Mouse (Mus musculus): ENCODE measurements around the gene Rpl3l.
"Not testable (repeated sequence)": the region's sequence is repeated elsewhere in the genome, so short reads cannot be mapped to it uniquely, and the experiment has no call there.

The Rpl3l gene

DNA sequence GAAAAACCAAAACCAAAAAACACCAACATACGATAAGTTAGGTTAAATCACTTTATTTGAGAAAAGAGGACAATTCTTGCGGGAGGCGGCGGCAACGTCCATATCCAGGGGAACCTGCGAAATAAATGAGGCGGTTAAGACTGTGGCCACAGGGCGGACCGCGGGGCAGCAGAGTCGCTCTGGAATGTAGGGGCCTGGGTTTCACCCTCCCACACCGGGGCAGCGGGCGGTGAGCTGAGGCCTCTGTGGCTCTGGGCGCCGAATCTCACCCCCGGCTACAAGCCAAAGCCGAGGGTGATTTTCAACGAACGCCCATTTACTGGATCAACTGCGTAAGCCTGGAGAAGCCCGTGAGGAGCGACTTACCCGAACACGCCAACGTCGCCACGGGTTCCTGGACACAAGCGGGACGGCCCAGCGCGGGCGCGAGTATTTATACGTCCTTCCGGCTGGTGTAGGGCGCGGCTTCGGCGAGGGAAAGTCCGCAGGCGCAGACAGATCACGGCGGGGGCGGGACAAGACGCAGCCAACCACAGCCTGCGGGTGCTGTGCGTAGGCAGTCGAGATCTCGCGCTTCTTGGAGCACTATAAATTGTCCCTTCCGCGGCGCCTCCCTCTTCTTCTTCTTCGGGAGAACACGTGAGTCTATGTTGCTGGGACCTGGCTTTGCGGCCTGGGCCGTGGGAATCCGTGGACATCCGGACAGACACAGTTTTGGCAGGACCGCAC is 8.0 kb upstream of the Rpl3l start:
- peak; percentile 96 for DNase-seq (ENCODE audit: low spot score)

DNA sequence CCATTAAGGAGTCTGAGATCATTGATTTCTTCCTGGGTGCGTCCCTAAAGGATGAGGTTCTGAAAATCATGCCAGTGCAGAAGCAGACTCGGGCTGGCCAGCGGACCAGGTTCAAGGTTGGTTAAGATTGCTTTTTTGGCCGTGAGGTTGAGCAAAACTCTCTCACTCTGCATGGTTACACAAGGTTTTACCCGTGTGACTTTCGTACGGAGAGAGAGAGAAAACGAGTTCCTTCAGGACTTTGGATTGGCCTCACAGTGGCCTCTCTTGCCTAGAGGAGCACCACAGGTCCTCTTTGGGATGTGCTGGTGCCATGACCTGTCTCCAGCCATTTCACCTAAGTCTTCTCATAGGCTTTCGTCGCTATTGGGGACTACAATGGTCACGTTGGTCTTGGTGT is 7.0 kb upstream of the Rpl3l start:
- not testable (repeated sequence) for DNase-seq (ENCODE audit: low spot score)

DNA sequence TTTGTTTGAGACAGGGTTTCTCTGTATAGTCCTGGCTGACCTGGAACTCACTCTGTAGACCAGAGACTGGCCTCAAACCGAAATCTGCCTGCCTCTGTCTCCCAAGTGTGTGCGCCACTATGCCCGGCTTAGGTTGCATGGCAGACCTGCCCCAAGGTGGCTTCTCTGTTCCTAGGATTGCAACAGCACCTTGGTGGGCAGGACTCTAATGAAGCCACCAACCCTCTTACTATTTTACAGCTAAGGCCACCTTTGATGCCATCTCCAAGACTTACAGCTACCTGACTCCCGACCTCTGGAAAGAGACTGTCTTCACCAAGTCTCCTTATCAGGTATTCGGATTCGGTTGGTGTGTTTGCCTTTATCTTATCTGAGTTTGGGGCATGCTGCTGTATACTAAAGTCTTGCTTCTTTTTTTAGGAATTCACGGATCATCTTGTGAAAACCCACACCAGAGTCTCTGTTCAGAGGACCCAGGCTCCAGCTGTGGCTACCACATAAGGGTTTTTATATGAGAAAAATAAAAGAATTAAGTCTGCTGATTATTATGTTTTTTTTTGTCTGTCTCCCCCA is 6.2 kb upstream of the Rpl3l start:
- not testable (repeated sequence) for DNase-seq (ENCODE audit: low spot score)

DNA sequence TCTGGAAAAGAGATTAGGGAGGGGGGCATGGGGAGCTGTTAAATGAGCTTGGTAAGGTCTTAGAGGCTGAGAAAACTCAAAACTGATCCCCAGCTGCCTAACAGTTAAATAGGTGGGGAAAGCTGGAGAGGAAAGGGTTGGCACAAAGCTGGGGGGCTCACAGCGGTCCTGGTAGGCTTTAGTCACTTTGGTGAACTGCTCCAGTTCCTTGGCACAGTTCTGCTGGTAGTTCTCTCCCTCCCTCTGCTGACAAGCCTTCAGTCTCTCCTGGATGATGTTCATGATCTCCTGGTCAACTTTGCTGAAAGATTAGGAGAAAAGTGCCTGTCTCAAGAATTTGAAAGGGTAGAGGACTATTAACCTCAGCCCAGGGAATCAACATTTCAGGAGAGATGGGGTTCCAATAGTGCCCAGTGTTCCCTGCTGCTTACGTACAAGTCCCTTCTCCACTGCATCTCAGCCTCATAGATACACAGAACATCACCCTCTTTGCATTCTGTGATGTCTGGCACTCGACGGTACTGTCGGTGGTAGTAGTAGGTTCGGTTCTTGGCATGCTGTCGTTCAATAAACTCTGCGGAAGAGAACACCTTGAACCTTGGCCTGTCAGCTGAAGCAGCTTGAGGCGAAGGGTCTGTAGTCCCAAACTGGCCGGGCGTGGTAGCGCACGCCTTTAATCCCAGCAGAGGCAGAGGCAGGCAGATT is 5.2 kb upstream of the Rpl3l start:
- DNase-seq (ENCODE audit: low spot score): no peak

GRCm38 (mm10) chr17:24723122-24723880 is 4.3 kb upstream of the Rpl3l start:
- DNase-seq (ENCODE audit: low spot score): no peak

GRCm38 (mm10) chr17:24723881-24724180 is 3.8 kb upstream of the Rpl3l start:
- DNase-seq (ENCODE audit: low spot score): no peak

DNA sequence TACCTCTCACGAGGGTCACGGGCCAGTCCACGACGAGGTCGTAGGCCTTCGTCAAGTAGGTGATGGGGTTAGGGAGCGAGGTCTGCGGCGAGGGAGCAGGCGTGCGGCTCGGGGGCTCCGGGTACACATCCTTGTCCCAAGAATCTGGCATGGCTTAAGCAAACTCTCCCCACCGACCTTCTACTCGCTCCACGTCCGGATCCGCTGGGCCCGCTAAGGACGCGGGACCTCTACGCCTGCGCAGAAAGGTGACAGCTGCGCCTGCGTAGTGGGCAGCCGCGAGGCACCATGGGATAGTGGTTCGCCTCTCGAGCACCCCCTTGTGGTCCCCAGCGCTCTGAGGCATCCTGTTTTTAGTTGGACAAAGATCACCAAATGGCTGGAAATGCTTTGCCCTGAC is 3.4 kb upstream of the Rpl3l start, which contains the start of gene Ndufb10:
Gene Ndufb10 (minus strand): TSS at position 295 of the 400 bp plus-strand sequence.
- DNase-seq (ENCODE audit: low spot score): peak; percentile 91

DNA sequence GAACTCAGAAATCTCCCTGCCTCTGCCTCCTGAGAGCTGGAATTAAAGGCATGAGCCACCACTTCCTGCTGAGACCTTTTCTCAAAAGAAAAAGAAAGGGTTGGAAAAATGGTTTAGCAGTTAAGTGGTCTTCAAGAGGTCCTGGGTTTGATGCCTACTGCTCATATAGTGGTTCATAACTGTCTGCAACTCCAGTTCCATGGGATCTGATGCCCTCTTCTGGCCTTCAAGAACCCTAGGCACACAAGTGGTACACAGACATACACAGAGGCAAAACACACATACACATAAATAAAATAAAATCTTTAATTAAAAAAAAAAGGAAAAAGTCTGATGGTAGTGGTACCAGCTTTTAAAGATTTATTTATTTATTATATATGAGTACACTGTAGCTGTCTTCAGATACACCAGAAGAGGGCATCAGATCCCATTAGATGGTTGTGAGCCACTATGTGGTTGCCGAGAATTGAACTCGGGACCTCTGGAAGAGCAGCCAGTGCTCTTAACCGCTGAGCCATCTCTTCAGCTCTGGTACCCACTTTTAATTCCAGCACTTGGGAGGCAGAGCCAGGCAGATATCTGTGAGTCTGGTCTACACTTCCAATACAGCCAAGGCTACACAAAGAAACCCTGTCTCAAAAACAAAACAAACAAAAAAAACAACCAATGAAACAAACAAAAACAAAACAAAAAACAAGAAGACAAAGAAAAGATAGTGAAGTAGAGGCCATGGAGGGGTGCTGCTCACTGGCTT is 1.8 kb upstream of the Rpl3l start:
- no peak for DNase-seq (ENCODE audit: low spot score)

GRCm38 (mm10) chr17:24728184-24728583 is 564 bp downstream of the Rpl3l start:
- no peak for DNase-seq (ENCODE audit: low spot score)

- no peak for DNase-seq (ENCODE audit: low spot score)
These were observed 1.4 kb downstream of the Rpl3l start for GRCm38 (mm10) chr17:24729067-24729466.

GRCm38 (mm10) chr17:24730787-24731186 is 3.2 kb downstream of the Rpl3l start:
- DNase-seq (ENCODE audit: low spot score): no peak

- DNase-seq (ENCODE audit: low spot score): no peak
These were observed 4.8 kb downstream of the Rpl3l start for GRCm38 (mm10) chr17:24732233-24732935.

DNA sequence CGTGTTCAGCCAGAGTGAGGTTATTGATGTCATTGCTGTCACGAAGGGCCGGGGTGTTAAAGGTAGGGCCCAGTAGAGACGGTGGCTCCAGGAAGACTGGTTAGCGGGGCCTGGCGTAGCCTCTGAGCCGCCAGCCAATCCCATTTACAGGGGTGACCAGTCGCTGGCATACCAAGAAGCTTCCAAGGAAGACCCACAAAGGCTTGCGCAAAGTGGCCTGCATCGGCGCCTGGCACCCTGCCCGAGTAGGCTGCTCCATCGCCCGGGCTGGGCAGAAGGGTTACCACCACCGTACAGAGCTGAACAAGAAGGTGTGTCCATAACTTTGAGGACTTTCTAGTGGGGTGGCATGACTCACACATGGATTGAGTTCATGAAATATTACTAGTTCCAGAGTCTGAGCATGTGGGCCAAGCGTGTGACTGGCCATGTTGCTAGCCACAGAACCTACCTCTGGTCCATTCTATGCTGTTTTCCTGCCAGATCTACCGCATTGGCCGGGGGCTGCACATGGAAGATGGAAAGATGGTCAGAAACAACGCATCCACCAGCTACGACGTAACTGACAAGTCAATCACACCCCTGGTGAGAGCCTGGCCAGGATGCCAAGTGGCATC is 5.9 kb downstream of the Rpl3l start:
- no peak for DNase-seq (ENCODE audit: low spot score)

GRCm38 (mm10) chr17:24734513-24734912 is 6.9 kb downstream of the Rpl3l start:
- no peak for DNase-seq (ENCODE audit: low spot score)

GRCm38 (mm10) chr17:24735446-24735845 is 7.8 kb downstream of the Rpl3l start:
- DNase-seq (ENCODE audit: low spot score): no peak

GRCm38 (mm10) chr17:24736330-24737051 is 8.9 kb downstream of the Rpl3l start, which contains the start of gene Msrb1:
TSS of gene Msrb1 (plus strand) at chr17:24736642.
- DNase-seq (ENCODE audit: low spot score): peak; percentile 87

- DNase-seq (ENCODE audit: low spot score): no peak
These were observed 9.7 kb downstream of the Rpl3l start for GRCm38 (mm10) chr17:24737135-24737810.

DNA sequence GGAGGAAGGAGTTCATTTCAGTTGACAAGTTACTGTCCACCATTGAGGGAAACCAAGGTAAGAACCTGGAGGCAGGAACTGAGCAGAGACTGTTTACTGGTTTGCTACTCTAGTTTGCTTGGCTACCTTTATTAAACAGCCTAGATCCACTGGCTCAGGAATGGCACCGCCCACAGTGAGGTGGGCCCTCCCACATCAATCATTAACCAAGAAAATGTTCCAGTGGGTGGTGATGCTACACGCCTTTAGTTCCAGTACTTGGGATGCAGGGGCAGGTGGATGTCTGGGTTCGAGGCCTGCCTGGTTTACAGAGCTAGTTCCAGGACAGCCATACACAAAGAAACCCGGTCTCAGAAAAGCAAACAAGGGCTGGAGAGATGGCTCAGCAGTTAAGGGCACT is 10.6 kb downstream of the Rpl3l start:
- no peak for DNase-seq (ENCODE audit: low spot score)

DNA sequence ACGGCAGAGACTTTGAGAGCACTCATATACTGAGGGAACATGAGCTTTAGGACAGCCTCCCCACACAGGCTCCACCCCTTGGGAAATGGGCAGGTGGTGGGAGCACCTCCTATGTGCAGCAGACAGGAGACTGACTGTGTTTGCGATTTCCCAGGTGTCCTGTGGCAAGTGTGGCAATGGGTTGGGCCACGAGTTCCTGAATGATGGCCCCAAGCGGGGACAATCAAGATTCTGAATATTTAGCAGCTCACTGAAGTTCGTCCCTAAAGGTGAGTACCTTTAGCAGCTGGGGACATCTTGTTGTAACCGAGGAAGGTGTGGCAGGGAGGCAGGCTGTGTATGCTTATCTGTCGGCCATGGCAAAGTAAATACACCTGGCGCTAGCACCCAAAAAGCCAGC is 12.3 kb downstream of the Rpl3l start:
- DNase-seq (ENCODE audit: low spot score): no peak
